In genomic region chr19:6509881-6510280, GRCm38 (mm10) we compare ENCODE assay signal across 24 mouse cellular contexts. TPM values are rescaled to one million over a fixed set of nuclear protein-coding genes. Genes with fewer than 3 reads are reported as not detected.
DNase-seq lines count a peak whose midpoint lies in the region; TF ChIP-seq lines count a peak whose summit lies in the region.
"Had no signal": no experiment of that assay in that cellular context is flagged by ENCODE, and none has a peak within 500 bp of the region (broad histone marks: within the 10 kb centered on the region; RNA-seq: fewer than 3 reads in every experiment).

No protein-coding gene starts in this region.

- H3K27ac ChIP-seq in layer of hippocampus, adult 2 months: peak overlapping the region; percentile 44; the same call in 1 of the 2 replicates
- H3K27ac ChIP-seq: embryonic facial prominence, embryonic 10.5 days; embryonic facial prominence, embryonic 12.5 days; forebrain, embryonic 13.5 days; forebrain, embryonic 15.5 days had no signal

- no peak overlapping the region for H3K4me3 ChIP-seq in layer of hippocampus, adult 2 months
- H3K4me3 ChIP-seq: embryonic facial prominence, embryonic 10.5 days; embryonic facial prominence, embryonic 12.5 days; forebrain, embryonic 13.5 days; forebrain, embryonic 15.5 days had no signal

- no peak for TF ChIP-seq CTCF in layer of hippocampus, adult 2 months (conservative IDR thresholded peaks at IDR 0.05)

- no peak for DNase-seq in layer of hippocampus, adult 2 months (ENCODE audit: low spot score in 2 of 2)
- no peak for DNase-seq in layer of hippocampus, postnatal 36 days
- peak; percentile 25 for DNase-seq in ES-CJ7 (ENCODE audit: low read depth, low spot score)
- DNase-seq in ZHBTc4 (ENCODE audit: low read depth, low spot score): peak; percentile 56
- no peak for DNase-seq in gastrocnemius, postnatal 25 days
- DNase-seq in lung, postnatal 36 days: no peak
- DNase-seq: adrenal gland, adult 2 months; adrenal gland, postnatal 10 days; adrenal gland, postnatal 25 days; B cell, adult 2 months; cerebellum, adult 11 months; cerebellum, adult 18-20 months; cerebellum, adult 8-10 months; cerebellum, adult 9-11 months; cerebellum, postnatal 14 days; cerebellum, postnatal 36 days; forebrain, postnatal 0 days had no signal

RNA-seq across cellular contexts. Expression of gene Slc22a12, which starts 33.0 kb away (rescaled TPM):
- total RNA-seq in layer of hippocampus, adult 2 months (2021): under 1 TPM; 0.20 to 0.37 TPM
- under 1 TPM; 0.40 to 0.71 TPM for total RNA-seq in layer of hippocampus, postnatal 36 days (2021)
- total RNA-seq in gastrocnemius, postnatal 25 days (2021): not detected
- total RNA-seq: adrenal gland, postnatal 10 days; adrenal gland, postnatal 25 days; common myeloid progenitor, adult 5-6 weeks; ES-E14; forebrain, postnatal 0 days; MEL had no signal

Comparison
In these comparisons a context has a peak if more than half of its experiments do, and no peak if none do; other contexts are left out.
1. DNase-seq: peak in ES-CJ7 (single experiment) and ZHBTc4 (single experiment); none in layer of hippocampus, adult 2 months (0 of 2), layer of hippocampus, postnatal 36 days (0 of 2), gastrocnemius, postnatal 25 days (single experiment) and lung, postnatal 36 days (single experiment).